Mouse (Mus musculus) erythroid progenitor cell, adult 5-6 weeks (primary cell): ENCODE data around the gene Prr5l. TPM values are rescaled to one million over a fixed set of nuclear protein-coding genes. Genes with fewer than 3 reads are reported as not detected.

ENCODE experiments used
- ATAC-seq: replicated peaks from 2 replicates; pipeline ENCODE4 v1.8.0; 2016; ENCODE audit warnings: moderate number of reproducible peaks, mild to moderate bottlenecking, moderate TSS enrichment, inconsistent platforms; ENCODE audit not compliant: poor library complexity, low FRiP score, severe bottlenecking
- total RNA-seq, 2 experiments: library from RNA; stranded (forward) in 1 of 2; stranded (reverse) in 1 of 2; fragments of 150-400 nt in 1 of 2; fragments of 186-747, 209-891 nt in 1 of 2; gene quantifications; 2 replicates each; pipeline versions ENCODE4 v1.2.3 to v1.2.4; 2015 to 2017; ENCODE audit warnings: low replicate concordance in 2 of 2

Gene Prr5l
- total RNA-seq, 2 experiments from 2014 or later = not detected

- no peak for ATAC-seq
Measured at GRCm38 (mm10) chr2:101742072-101742860, 140.6 kb downstream of the Prr5l start.

- no peak for ATAC-seq
Measured at GRCm38 (mm10) chr2:101741653-101742052, 141.2 kb downstream of the Prr5l start.

GRCm38 (mm10) chr2:101739914-101740313, 142.9 kb downstream of the Prr5l start:
- no peak for ATAC-seq

GRCm38 (mm10) chr2:101733564-101733963, 149.3 kb downstream of the Prr5l start:
- no peak for ATAC-seq

DNA sequence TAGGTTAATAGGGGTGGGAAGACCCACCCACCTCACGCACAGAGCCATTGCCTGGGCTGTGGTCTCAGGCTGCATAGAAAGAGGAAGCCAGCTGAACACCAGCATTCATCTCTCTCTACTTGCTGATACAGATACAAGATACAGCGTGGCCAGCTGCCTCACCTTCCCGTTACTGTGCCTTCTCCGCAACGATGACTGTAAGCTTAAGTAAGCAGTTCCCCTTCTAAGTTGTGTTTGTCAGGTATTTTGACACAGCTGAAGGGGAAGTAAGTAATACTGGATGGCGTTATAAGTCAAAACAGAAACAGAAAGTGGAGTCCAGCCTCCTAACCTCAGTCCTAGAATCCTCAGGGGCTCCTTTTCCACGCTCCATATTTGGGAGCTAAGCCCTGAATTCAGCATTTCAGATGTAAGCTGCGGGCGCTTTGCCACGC, 150.0 kb downstream of the Prr5l start:
- no peak for ATAC-seq

DNA sequence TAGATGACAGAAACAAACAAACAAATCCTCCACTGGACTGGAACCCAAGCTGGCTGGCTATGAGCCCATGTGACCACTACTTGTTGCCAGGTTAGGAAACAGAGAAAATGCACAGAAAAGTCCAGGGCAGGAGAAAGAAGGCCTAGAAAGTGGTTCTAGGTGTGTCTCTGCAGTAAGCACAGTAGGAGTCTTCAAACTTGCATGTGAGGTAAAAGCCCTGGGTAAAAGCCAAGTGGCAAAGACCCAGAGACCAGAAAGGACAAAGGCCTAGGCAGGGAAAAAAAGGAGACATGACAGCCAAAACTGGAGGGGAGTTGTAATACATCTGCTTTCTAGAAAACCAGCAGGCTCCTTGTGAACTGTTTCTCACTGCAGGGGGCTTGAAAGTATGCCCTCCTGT, 151.9 kb downstream of the Prr5l start:
- no peak for ATAC-seq

DNA sequence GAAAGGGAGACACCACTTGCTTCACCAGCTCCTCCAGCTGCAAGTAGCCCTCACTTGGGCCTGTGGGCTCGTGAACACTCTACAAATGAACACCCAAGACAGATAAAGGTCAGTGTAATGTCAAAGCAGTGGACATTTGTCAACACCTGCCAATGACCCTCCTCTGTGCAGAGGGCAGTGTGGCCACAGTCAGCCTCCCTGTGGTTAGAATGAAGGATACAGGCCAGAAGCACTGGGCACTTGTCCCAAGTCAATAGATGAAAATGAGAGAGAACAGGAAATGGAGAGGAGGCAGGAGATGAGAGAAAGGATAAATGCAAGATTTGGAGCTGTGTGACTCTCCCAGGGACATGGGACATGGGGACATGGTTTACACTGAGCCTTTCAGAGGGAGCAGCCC, 153.4 kb downstream of the Prr5l start:
- no peak for ATAC-seq

- ATAC-seq = no peak
Measured at GRCm38 (mm10) chr2:101727787-101728186, 155.0 kb downstream of the Prr5l start.

GRCm38 (mm10) chr2:101723333-101723881, 159.4 kb downstream of the Prr5l start:
- no peak for ATAC-seq

- ATAC-seq = no peak
Measured at GRCm38 (mm10) chr2:101722370-101723332, 160.2 kb downstream of the Prr5l start.

GRCm38 (mm10) chr2:101721835-101722234, 161.0 kb downstream of the Prr5l start:
- ATAC-seq = no peak

- ATAC-seq = no peak
Measured at GRCm38 (mm10) chr2:101717162-101717561, 165.7 kb downstream of the Prr5l start.

- ATAC-seq = no peak
Measured at GRCm38 (mm10) chr2:101715650-101716323, 167.0 kb downstream of the Prr5l start.

- ATAC-seq = no peak
Measured at GRCm38 (mm10) chr2:101711608-101712007, 171.2 kb downstream of the Prr5l start.

DNA sequence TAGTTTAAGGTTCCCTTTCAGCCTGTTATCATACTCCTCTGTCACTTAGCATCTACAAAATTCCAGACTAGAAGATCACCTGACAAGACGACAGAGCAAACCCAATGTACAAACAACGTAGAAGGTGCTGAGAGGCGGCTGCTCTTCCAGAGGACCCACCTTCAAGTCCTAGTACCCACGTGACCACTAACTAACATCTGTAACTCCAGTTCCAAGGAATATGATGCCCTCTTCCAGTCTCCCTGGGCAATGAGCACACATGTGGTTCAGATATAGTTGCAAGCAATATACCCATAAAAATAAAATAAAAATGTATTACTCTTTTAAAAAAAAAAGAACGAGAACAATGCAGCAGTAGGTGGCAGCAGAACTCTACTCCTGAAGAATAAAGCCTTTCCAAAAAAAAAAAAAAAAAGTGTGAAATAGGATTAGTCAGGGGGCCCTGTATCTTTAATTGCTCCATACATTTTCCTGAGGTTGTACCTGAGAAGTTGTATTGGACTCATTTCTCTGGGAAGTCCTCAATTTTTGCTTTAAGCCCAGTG, 176.8 kb downstream of the Prr5l start:
- no peak for ATAC-seq

DNA sequence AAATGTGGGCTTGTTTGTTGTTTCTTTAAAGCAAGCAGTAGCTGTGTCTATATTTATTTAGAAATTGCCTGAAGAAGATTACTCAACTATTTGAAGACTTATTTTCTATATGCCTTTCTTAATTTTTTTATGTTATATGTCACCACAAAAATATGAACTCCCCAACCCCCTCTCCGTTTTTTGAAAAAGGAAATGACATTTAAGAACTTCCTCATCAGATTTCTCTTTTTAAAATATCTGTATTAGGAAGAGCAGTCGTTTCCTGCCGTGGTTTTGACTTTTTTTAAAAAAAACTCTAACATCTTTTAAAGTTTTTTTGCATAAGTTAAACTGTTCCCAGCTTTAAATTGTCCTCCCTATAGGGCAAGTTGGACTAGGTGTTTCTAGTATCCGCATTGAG, 183.5 kb downstream of the Prr5l start:
- no peak for ATAC-seq

- no peak for ATAC-seq
Measured at GRCm38 (mm10) chr2:101695584-101695983, 187.2 kb downstream of the Prr5l start.

- ATAC-seq = no peak
Measured at GRCm38 (mm10) chr2:101693577-101694215, 189.1 kb downstream of the Prr5l start.

GRCm38 (mm10) chr2:101693043-101693442, 189.8 kb downstream of the Prr5l start:
- ATAC-seq = no peak
